Mouse (Mus musculus) left cerebral cortex, adult 2 months (tissue): ENCODE measurements around the gene Galnt11. TPM values are rescaled to one million over a fixed set of nuclear protein-coding genes. Genes with fewer than 3 reads are reported as not detected.
A peak's percentile ranks its signal among the peaks of the same experiment; 100 is the strongest.
"Not testable (repeated sequence)": the region's sequence is repeated elsewhere in the genome, so short reads cannot be mapped to it uniquely, and the experiment has no call there.

ENCODE experiments used
- DNase-seq, 2 experiments: peaks; one replicate each; pipeline ENCODE4 v3.0.0; 2021 to 2022; ENCODE audit warnings: low spot score in 2 of 2, mixed read lengths in 1 of 2; ENCODE audit errors: extremely low spot score in 1 of 2
- H3K27ac ChIP-seq: fragments of 200-600 bp; 2 replicates; pipeline ENCODE4 v1.8.1; 2022
- H3K4me3 ChIP-seq: fragments of 200-600 bp; 2 replicates; pipeline ENCODE4 v1.8.1; 2022
- CTCF ChIP-seq: fragments of 200-600 bp; IDR thresholded peaks from 2 replicates; pipeline ENCODE4 v1.8.1; 2022; ENCODE audit warnings: antibody characterized with exemption, mild to moderate bottlenecking, moderate library complexity
- intact Hi-C: fragments of 180-260 bp; cut with DNase I; formaldehyde crosslinking; loops from one replicate; pipeline ENCODE4 v1.15.1; 2025
- total RNA-seq, 2 experiments: library from RNA; stranded (reverse); gene quantifications; 2 replicates each; pipeline ENCODE4 v1.2.3; 2021

Galnt11 gene
- total RNA-seq, 2 experiments from 2014 or later: 44.7 to 45.3 TPM

DNA sequence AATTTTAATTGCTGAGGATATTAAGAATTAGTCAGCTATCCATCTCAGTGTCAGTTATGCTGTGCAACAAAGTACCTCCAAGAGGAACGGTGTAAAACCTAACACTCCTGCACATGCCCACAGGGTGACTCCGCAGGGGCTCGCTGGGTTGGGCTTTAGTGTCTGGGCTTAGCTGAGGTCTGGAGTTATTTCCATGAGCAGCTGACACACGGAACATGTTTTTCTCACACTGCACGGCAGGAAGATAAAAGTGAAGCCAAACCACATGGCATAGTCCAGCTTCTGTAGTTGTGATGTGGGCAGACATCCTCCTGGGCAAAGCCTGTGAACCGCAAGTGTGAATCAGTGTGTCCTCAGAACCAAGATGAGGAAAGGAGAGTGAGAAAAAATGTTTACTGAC, 6.7 kb upstream of the Galnt11 start:
- no peak for DNase-seq
- no peak for TF ChIP-seq CTCF
- intact Hi-C loops: no loop called here
- Histone ChIP-seq H3K27ac (no peak overlapping the region), H3K4me3 (no peak overlapping the region)

DNA sequence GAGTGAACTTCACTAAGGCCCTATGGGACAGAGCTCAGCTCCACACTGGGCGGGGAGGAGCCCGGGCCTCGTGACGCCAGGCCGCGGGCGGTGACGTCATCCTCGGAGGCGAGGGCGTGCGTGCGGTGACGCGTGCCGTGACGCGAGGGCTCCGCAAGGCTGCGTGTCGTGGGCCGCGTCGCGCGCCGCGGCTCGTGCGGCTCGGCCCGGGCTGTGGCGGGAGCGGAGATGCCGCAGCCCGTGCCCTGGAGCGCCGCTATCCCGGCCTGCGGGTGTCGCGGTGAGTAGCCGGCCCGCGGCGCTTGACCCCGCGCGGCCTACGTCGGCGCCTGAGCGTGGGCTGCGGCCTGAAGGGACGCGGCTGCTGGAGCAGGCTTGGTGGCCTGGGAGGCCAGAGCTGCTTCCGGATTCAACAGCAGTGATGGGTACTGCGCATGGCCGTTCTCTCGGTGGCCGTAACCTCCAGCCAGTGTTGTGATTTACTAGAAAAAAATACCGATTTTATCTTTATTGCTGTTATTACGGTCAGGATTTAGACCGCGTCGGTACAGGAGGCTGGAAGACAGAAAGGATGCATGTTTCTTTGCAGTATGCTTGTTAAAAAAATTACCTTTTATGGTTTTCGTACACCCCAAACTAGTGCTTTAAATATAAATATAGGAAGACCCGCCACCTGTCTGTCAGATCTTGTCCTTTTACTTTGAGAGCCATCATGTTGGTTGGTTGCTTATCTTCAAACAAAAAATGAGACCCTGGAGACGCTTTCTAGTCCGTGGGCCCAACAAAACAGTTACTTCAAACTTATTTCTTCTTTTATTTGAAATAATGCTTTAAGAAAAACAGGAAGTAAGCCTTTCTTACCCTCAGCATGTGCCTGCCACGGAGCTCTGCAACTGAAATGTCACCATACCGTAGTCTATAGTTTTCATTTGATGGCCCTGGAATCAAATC, 1.3 kb downstream of the Galnt11 start, which contains the start of gene E130116L18Rik:
Gene E130116L18Rik (minus strand): TSS at position 402 of the 951 bp plus-strand sequence.
- DNase-seq: peak; percentile 92 to 96
- Histone ChIP-seq H3K4me3 (peak within 1 kb of the TSS; percentile 71), H3K27ac (peak within 1 kb of the TSS; percentile 93)
- TF ChIP-seq CTCF: no peak
- intact Hi-C loops: loop anchor here (5.0 kb wide), 1 partner anchor 121 kb away; the partner anchor contains the start of gene Prkag2

- H3K4me3 ChIP-seq, DNase-seq, H3K27ac ChIP-seq: not testable (repeated sequence)
- intact Hi-C loops: loop anchor here (5.0 kb wide), 1 partner anchor 122 kb away; the partner anchor contains the start of gene Prkag2
Observed at GRCm38 (mm10) chr5:25224377-25224776, 2.7 kb downstream of the Galnt11 start.

DNA sequence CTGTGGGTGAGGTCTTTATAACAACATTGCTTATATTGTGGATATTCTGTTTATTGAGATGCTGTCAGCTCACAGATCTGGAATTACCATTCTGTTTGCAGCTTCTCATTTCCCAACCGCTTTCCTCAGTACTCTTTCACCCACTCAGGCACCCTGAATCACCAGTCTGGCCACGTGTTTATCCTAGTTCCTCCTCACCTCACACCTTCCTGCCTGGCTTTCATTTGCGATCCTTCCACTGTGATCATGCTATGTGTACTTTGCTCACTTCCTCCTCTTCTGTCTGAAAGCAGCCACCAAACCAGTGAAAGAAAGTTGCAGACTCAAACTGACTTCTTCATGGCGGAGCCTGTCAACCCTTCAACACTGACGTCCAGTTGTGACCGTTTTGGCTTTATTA, 21.4 kb downstream of the Galnt11 start:
- no peak for DNase-seq
- Histone ChIP-seq H3K4me3 (no peak overlapping the region), H3K27ac (no peak overlapping the region)
- no peak for TF ChIP-seq CTCF
- intact Hi-C loops: no loop called here

GRCm38 (mm10) chr5:25245806-25246472, 24.2 kb downstream of the Galnt11 start:
- Histone ChIP-seq H3K4me3 (no peak overlapping the region), H3K27ac (no peak overlapping the region)
- TF ChIP-seq CTCF: no peak
- DNase-seq: no peak
- intact Hi-C loops: no loop called here

GRCm38 (mm10) chr5:25246473-25246865, 24.8 kb downstream of the Galnt11 start:
- intact Hi-C loops: no loop called here
- no peak for TF ChIP-seq CTCF
- no peak overlapping the region for H3K4me3 ChIP-seq
- H3K27ac ChIP-seq: no peak overlapping the region
- no peak for DNase-seq

DNA sequence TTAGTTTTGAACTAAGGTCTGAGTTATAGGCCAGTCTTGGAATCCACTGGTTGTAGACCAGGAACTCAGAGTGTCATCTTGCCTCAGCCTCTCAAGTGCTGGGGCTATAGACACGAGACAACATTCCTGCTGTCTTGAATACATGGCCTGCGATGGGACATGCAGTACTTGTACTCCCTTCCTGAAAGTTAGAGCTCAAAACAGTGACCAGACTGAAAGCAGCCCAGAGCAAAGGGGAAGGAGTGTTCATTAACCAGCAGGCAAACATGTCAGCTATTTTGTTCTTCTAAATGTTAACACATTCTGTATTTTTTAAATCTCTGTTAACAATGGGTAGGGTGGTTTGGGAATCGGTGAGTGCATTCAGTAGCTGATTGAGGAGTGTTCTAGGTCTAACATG, 25.3 kb downstream of the Galnt11 start:
- no peak for TF ChIP-seq CTCF
- intact Hi-C loops: no loop called here
- H3K4me3 ChIP-seq: no peak overlapping the region
- no peak for DNase-seq
- no peak overlapping the region for H3K27ac ChIP-seq

DNA sequence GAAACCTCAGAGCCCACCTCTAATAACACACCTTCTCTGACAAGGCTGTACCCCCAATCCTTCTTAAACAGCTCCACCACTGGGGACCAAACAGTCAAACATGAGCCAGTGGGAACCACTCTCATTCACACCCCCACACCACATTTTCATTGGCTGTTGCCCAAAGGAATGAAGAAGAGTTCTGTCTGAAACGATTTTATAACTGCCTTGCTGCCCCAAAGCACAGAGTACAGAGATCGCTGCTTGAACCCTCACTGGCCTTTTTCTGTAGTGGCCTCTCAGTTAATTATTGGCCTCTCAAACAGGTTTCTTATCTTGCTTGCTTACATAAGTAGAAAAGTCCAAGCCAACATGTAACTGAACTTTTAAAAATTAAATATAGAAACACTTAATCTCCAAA, 30.7 kb downstream of the Galnt11 start:
- DNase-seq: no peak
- intact Hi-C loops: no loop called here

DNA sequence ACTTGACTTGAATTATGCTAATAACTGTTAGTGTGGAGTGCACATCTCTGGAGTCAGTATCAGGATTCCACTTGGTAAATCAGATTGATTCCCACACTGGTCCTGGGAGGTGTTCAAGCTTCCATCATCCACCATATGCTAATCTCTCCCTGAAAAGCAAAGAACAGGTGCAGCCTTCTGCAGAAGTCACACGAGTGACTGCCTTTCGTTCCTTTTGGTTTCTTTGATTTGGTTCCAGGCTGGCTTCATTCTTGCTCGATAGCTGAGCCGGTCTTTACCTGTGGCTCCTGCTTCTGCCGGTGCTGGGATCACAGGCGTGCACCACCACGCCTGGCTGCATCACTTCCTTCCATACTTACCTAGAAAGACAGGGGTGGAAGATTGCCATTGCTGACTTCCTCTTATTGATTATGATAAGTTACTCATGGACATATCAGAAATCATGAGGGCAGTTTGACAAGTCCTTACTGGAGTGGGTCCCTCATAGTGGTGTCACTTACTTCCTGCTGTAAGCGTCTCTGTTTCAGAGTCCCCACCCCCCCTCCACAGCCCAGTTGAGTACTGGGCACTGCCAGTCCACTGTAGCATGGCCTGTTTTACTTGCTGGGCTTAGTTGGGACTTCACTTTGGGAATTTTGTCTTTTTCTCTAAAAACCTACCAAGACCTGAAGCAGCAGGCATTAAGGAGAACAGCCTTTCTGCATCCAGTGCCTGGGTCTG, 31.3 kb downstream of the Galnt11 start:
- no peak overlapping the region for H3K27ac ChIP-seq
- no peak overlapping the region for H3K4me3 ChIP-seq
- DNase-seq: no peak
- intact Hi-C loops: no loop called here
- TF ChIP-seq CTCF: no peak

More for the DNA sequence above, 30.7 kb downstream of the Galnt11 start:
- Histone ChIP-seq H3K27ac (no peak overlapping the region), H3K4me3 (no peak overlapping the region)
- TF ChIP-seq CTCF: no peak

DNA sequence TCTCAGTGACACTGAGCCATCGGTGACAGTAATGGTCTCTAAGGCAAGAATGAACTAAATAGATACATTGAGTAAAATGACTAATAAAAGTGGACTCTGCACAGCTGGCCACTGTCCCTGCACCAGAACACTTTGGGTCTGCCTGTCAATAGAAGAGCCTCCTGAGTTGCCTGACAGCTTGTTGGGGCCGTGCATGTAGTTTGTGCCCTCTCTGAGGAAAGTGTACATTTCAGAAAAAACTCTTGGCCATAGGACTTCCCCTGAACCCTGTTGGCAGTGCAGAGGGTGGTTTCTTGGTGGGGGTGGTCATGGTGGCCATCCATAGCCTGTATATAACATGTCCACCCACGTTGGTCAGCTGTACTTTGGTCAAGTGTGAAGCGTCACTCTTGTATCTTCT, 32.8 kb downstream of the Galnt11 start:
- no peak for DNase-seq
- intact Hi-C loops: no loop called here
- Histone ChIP-seq H3K27ac (no peak overlapping the region), H3K4me3 (no peak overlapping the region)
- TF ChIP-seq CTCF: no peak

DNA sequence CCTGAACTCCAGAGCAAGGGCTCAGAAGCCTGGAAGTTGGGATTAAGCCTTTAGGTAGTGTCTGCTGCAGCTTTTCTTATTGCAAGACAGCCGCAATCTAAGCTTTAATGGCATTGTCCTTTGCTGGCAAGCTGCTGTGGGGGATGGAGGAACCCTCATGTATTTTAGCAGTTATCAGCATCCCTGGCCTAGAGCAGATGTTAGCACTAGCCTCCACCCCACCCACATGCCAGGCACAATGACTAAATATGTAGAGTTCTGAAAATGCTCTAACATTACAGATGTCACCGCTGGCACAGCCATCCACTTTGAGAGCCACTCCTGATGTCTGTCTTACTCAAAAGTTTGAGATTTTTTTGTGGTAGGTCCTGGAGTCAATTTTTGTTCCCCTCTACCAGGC, 35.0 kb downstream of the Galnt11 start:
- TF ChIP-seq CTCF: no peak
- intact Hi-C loops: loop anchor here (1.0 kb wide), 1 partner anchor 171 kb away; no protein-coding TSS in a partner anchor
- DNase-seq: peak; percentile 28 to 48
- Histone ChIP-seq H3K27ac (peak overlapping the region; percentile 64), H3K4me3 (no peak overlapping the region)

DNA sequence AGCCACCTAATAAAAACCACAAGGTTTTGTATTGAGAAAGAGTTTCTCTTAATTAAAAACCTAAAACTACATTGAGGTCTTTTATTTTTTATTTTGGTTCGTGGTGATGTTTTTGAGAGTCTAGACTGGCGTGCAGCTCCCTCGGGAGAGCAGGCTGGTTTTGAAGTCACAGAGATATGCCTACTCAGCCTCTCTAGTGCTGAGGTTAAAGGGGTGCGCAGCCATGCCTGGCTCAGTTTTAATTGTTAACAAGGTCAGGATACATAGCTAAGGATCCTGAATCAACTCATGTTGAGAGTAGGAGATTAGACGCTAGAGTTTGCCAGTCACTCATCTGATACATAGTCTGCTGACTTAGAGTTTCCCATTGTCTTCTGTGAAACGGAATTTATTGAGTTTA, 39.7 kb downstream of the Galnt11 start:
- intact Hi-C loops: no loop called here
- TF ChIP-seq CTCF: no peak
- no peak overlapping the region for H3K4me3 ChIP-seq
- DNase-seq: no peak
- no peak overlapping the region for H3K27ac ChIP-seq
